Mouse (Mus musculus) megakaryocyte, embryonic 14.5 days (primary cell): ENCODE results near the gene Slc38a1.

Experiments
- FLI1 ChIP-seq: IDR thresholded peaks from 2 replicates; pipeline ENCODE4 v1.6.1; 2012; ENCODE audit warnings: low read length, inconsistent platforms, mixed read lengths
- GATA1 ChIP-seq: IDR thresholded peaks from 3 replicates; pipeline ENCODE4 v1.6.1; 2012; ENCODE audit warnings: mixed read lengths, low read length, inconsistent platforms, borderline replicate concordance

GRCm38 (mm10) chr15:96642436-96643405, at the start of gene Slc38a1:
- TF ChIP-seq GATA1 (no peak), FLI1 (no peak)
